Mouse (Mus musculus) embryonic facial prominence, embryonic 14.5 days (tissue): Measurements from ENCODE around the gene Scn5a. TPM values are rescaled to one million over a fixed set of nuclear protein-coding genes. Genes with fewer than 3 reads are reported as not detected.

Source experiments
- ATAC-seq: fragments of 200-750 bp; cut with Nextera tagmentation; 2 replicates; pipeline ENCODE4 v1.8.0; 2017; ENCODE audit warnings: low read depth, moderate number of reproducible peaks, moderate TSS enrichment
- DNase-seq: peaks from one replicate; pipeline ENCODE4 v3.0.0-alpha.2; 2015; ENCODE audit warnings: low spot score
- H3K27ac ChIP-seq: fragments of 300-500 bp; sonication (generic); replicated peaks from 2 replicates; pipeline ENCODE4 v1.5.1; 2014; ENCODE audit warnings: low read depth, mild to moderate bottlenecking, low read length, moderate library complexity
- H3K27me3 ChIP-seq: fragments of 300-500 bp; sonication (generic); replicated peaks from 2 replicates; pipeline ENCODE4 v1.6.1; 2014; ENCODE audit warnings: low read length; ENCODE audit not compliant: control insufficient read depth, insufficient read depth
- H3K36me3 ChIP-seq: fragments of 300-500 bp; sonication (generic); 2 replicates; pipeline ENCODE4 v1.6.1; 2014; ENCODE audit warnings: low read length, mixed read lengths; ENCODE audit not compliant: control insufficient read depth, insufficient read depth
- H3K4me1 ChIP-seq: fragments of 300-500 bp; sonication (generic); 2 replicates; pipeline ENCODE4 v1.6.1; 2014; ENCODE audit warnings: antibody characterized with exemption, low read length; ENCODE audit not compliant: control insufficient read depth, insufficient read depth
- H3K4me2 ChIP-seq: fragments of 300-500 bp; sonication (generic); 2 replicates; pipeline ENCODE4 v1.6.1; 2014; ENCODE audit warnings: low read depth, mild to moderate bottlenecking, low read length, moderate library complexity, mixed read lengths
- H3K4me3 ChIP-seq: fragments of 300-500 bp; sonication (generic); 2 replicates; pipeline ENCODE4 v1.5.1; 2014; ENCODE audit warnings: low read depth, mild to moderate bottlenecking, low read length
- H3K9ac ChIP-seq: fragments of 300-500 bp; sonication (generic); 2 replicates; pipeline ENCODE4 v1.6.1; 2014; ENCODE audit warnings: low read depth, mild to moderate bottlenecking, low read length, moderate library complexity, mixed read lengths
- H3K9me3 ChIP-seq: fragments of 300-500 bp; sonication (generic); 2 replicates; pipeline ENCODE4 v1.6.1; 2016; ENCODE audit warnings: low read length; ENCODE audit not compliant: control insufficient read depth
- WGBS: fragments of 180-500 bp; shearing (Covaris S2); extraction: QIAGEN DNeasy Blood & Tissue Kit; methylation state at CpG from one replicate; pipeline ENCODE4 v1.1.7; 2014; 5-methylcytosine and 5-hydroxymethylcytosine counted together
- polyA plus RNA-seq: library from polyadenylated mRNA; unstranded; fragments of >200 nt; fragmentation: Nextera tagmentation; extraction: Ambion mirVana; gene quantifications from 2 replicates; pipeline ENCODE4 v1.2.1, GENCODE M21; 2014

The Scn5a gene
- polyA plus RNA-seq, 1 experiment from 2014 or later: 0.67 TPM

DNA sequence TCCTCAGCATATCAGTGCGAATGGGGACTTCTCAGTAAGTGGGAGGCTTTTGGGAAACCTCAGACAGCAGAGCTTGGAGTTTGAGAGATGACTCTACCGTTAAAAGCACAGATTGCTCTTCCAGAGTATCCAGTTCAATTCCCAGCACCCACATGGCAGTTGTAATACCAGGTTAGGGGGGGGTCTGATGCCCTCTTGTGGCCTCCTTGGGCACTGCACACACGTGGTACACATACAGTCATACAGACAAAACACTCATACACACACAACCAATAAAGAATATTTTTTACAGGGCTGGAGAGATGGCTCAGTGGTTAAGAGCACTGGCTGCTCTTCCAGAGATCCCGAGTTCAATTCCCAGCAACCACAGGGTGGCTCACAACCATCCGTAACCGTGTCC is 54.3 kb downstream of the Scn5a start:
- Histone ChIP-seq H3K36me3 (no peaks in the 10 kb centered on the region), H3K27me3 (no peaks in the 10 kb centered on the region), H3K4me3 (no peak overlapping the region), H3K4me2 (no peak overlapping the region), H3K9ac (no peak overlapping the region), H3K9me3 (0 out of 2 replicates have a peak, but pooled peaks cover 5% of the 10 kb centered on the region), H3K4me1 (no peaks in the 10 kb centered on the region), H3K27ac (no peak overlapping the region)
- no peak for DNase-seq
- 96% methylated on average over 6 of the region's 6 CpGs for whole genome bisulfite sequencing
- ATAC-seq: no peak

DNA sequence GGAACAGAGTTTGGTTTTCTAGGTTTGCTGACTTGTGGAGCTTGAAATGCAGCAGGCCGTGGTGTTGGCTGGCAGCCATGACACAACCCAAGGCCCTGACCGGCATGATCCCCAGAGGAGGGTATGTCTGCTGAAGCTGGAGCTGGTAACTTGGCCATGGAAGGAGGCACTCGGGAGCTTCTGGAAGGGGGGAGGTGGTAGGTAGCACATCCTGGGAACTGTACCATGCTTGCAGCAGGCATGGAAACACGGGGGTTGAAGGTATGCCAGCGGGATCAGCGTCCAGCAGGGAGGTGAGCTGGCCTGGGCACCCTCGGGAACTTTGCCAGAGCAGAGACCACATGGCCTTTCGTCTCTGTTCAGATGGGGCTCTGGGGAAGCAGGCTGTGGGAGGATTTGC is 55.5 kb downstream of the Scn5a start:
- no peak overlapping the region for H3K4me3 ChIP-seq
- no peaks in the 10 kb centered on the region for H3K36me3 ChIP-seq
- H3K9me3 ChIP-seq: 0 out of 2 replicates have a peak, but pooled peaks cover 5% of the 10 kb centered on the region
- H3K9ac ChIP-seq: no peak overlapping the region
- H3K27ac ChIP-seq: no peak overlapping the region
- no peak overlapping the region for H3K4me2 ChIP-seq
- no peaks in the 10 kb centered on the region for H3K27me3 ChIP-seq
- ATAC-seq (no peak), DNase-seq (no peak)
- no peaks in the 10 kb centered on the region for H3K4me1 ChIP-seq
- WGBS: 76% methylated on average over 8 of the region's 8 CpGs

DNA sequence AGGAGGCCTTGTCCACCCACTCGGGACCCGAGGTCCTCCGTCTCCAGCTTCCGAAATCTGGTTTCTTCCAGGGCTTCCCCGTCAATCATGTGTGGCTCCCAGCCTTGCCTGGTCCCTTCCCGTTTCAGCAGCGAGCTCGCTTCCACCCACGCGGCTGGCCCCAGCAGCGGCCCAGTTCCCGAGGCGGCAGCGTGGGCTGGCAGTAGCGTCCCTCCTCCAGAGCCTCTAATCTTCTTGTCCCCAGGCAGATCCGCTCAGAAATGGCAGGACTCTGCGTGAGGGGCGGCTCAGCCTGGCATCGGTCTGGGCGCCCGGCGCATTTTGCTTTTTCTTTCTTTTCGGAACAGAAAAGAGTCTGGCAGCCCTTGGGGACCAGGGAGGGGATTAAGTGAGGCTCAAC is 59.7 kb downstream of the Scn5a start:
- H3K36me3 ChIP-seq: no peaks in the 10 kb centered on the region
- no peaks in the 10 kb centered on the region for H3K9me3 ChIP-seq
- WGBS: 47% methylated on average over 22 of the region's 23 CpGs
- no peak for ATAC-seq
- DNase-seq: no peak
- 0 out of 2 replicates have a peak overlapping the region, but pooled peaks have one; percentile 27 for H3K9ac ChIP-seq
- H3K4me3 ChIP-seq: no peak overlapping the region
- no peaks in the 10 kb centered on the region; the same call in 1 of the 2 replicates for H3K4me1 ChIP-seq
- H3K4me2 ChIP-seq: no peak overlapping the region
- H3K27me3 ChIP-seq: no peaks in the 10 kb centered on the region
- no peak overlapping the region for H3K27ac ChIP-seq

DNA sequence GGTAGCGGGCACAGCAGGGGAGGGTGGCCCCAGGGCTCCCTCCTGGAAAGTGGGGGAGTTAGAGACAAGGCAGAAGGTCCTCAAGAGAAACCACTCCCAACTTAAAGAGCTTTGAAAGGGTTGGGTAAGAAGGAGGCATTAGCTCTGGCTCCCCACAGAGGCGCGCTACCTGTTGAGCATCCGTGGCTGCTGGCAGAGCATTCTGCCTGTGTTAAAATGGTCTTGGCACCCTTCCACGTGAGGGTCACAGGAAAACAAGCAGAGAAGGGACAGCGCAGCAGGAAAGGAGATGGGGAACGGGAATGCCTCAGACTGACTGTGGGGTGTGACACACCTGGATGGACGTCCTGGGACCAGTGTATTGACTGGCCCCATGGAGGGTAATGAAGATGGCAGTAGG is 60.6 kb downstream of the Scn5a start:
- H3K36me3 ChIP-seq: no peaks in the 10 kb centered on the region
- H3K9me3 ChIP-seq: no peaks in the 10 kb centered on the region
- no peak overlapping the region for H3K27ac ChIP-seq
- ATAC-seq (no peak), DNase-seq (no peak)
- no peaks in the 10 kb centered on the region; the same call in 1 of the 2 replicates for H3K4me1 ChIP-seq
- no peak overlapping the region for H3K4me2 ChIP-seq
- no peak overlapping the region for H3K4me3 ChIP-seq
- no peak overlapping the region for H3K9ac ChIP-seq
- 65% methylated on average over 8 of the region's 8 CpGs for WGBS
- no peaks in the 10 kb centered on the region for H3K27me3 ChIP-seq

DNA sequence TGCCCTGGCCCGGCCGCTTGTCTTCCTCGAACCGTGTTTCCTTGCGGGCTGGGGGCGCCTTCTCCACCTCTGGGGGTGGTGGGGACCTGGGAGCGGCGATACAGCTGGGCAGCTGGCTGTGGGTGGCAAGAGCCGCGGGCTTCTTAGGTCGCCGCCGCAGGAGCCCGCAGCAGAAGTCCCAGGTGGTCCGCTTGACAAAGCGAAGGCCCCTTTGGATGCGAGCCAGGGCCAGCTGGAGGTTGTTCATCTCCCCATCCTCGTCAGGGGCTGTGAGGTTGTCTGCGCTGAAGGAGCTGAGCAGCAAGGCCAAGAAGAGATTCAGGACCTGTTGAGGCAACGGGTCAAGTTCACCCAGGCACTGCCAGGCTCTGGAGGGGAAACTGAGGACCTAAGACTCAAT is 61.3 kb downstream of the Scn5a start:
- H3K36me3 ChIP-seq: no peaks in the 10 kb centered on the region
- no peaks in the 10 kb centered on the region; the same call in 1 of the 2 replicates for H3K4me1 ChIP-seq
- no peak overlapping the region for H3K27ac ChIP-seq
- WGBS: 26% methylated on average over 15 of the region's 20 CpGs
- H3K9ac ChIP-seq: no peak overlapping the region
- no peaks in the 10 kb centered on the region for H3K9me3 ChIP-seq
- ATAC-seq (no peak), DNase-seq (no peak)
- no peaks in the 10 kb centered on the region for H3K27me3 ChIP-seq
- no peak overlapping the region for H3K4me3 ChIP-seq
- peak overlapping the region; percentile 30 for H3K4me2 ChIP-seq

DNA sequence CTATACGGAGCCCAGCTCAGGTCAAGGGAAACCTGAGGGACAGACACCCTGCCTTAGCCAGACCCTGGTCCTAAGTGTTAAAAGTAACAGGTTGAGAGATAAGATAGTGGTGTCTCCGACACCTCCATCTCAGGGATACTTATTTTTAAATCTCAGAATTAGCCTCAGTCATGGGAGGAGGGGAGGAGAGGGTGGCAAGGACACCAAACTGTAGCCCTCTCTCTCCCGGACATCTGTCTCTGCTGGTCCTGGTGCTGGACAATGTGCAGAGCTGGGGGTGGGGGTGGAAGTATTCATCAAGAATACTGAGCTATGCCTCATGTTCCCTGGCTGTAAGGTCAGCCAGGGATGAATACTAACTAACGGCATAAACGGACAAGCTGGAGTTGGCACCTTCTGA is 62.0 kb downstream of the Scn5a start:
- Histone ChIP-seq H3K9ac (no peak overlapping the region), H3K9me3 (no peaks in the 10 kb centered on the region), H3K4me3 (no peak overlapping the region), H3K4me1 (no peaks in the 10 kb centered on the region; the same call in 1 of the 2 replicates), H3K27me3 (no peaks in the 10 kb centered on the region), H3K4me2 (no peak overlapping the region), H3K36me3 (no peaks in the 10 kb centered on the region), H3K27ac (no peak overlapping the region)
- no peak for ATAC-seq
- 70% methylated on average over 5 of the region's 5 CpGs for WGBS
- no peak for DNase-seq

DNA sequence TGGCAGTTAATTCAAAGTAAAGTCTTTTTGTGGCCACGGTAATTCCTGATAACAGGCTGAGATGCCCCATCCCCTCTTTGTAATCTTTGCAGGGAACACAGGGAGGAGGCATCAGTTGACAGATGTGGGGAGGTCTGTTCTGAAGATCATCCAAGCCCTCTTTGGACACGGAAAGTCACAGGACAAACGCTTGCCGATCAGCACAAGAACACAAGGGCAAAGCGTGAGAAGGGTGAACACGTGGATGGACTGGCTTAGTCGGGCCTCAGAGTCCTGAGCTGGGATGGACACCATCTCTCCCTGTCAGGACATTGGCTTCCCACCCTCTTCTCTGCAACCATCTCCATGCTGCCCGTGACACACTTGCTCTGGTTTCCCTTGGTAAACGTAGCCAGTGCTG is 63.4 kb downstream of the Scn5a start:
- no peaks in the 10 kb centered on the region; the same call in 1 of the 2 replicates for H3K4me1 ChIP-seq
- no peaks in the 10 kb centered on the region for H3K9me3 ChIP-seq
- DNase-seq (no peak), ATAC-seq (no peak)
- whole genome bisulfite sequencing: 86% methylated on average over 9 of the region's 9 CpGs
- no peak overlapping the region for H3K9ac ChIP-seq
- no peak overlapping the region for H3K27ac ChIP-seq
- no peaks in the 10 kb centered on the region for H3K36me3 ChIP-seq
- H3K27me3 ChIP-seq: no peaks in the 10 kb centered on the region
- no peak overlapping the region for H3K4me2 ChIP-seq
- H3K4me3 ChIP-seq: no peak overlapping the region

DNA sequence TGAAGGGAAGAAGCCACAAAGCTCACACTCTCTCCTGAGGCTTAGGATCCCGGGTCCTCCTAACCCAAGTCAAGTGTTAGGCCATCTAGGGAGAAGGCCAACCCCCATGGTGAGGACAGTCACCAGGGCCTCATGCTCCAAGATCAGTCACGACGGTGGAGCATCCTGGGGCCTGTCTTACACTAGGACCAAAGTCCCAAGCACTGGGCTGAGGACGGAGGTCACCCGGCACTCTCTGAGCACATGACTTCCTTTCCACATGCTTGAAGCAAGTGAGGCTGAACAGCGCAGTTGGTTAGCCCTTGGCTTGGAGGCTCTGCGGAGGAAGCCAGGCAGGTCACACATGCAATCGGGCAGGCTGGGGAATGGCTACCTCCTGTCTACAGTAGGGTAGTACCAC is 63.8 kb downstream of the Scn5a start:
- Histone ChIP-seq H3K27ac (no peak overlapping the region), H3K4me1 (no peaks in the 10 kb centered on the region; the same call in 1 of the 2 replicates), H3K9me3 (no peaks in the 10 kb centered on the region), H3K4me2 (no peak overlapping the region), H3K36me3 (no peaks in the 10 kb centered on the region), H3K27me3 (no peaks in the 10 kb centered on the region), H3K9ac (no peak overlapping the region), H3K4me3 (no peak overlapping the region)
- DNase-seq (no peak), ATAC-seq (no peak)
- WGBS: 90% methylated on average over 8 of the region's 8 CpGs

DNA sequence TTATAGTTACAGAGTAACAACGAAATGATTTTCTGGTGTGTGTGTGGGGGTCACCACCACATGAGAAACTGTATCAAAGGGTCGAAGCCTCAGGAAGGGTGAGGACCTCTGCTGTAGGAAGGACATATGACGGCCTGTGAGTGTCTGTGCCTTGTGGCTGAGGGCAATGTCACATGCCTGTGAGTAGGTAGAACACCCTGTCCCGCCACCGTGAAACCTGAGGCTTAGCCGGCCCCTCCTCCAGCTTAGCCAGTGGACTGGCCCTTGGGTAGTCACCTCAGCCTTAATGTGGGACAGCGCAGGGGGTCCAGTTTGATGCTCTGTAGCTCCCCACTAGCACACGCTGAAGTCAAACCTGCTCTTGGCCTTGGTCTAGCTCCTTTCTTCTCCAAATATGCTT is 65.0 kb downstream of the Scn5a start:
- H3K4me3 ChIP-seq: no peak overlapping the region
- DNase-seq (no peak), ATAC-seq (no peak)
- no peaks in the 10 kb centered on the region; the same call in 1 of the 2 replicates for H3K4me1 ChIP-seq
- no peaks in the 10 kb centered on the region for H3K9me3 ChIP-seq
- H3K36me3 ChIP-seq: no peaks in the 10 kb centered on the region
- no peak overlapping the region for H3K4me2 ChIP-seq
- H3K9ac ChIP-seq: no peak overlapping the region
- no peaks in the 10 kb centered on the region for H3K27me3 ChIP-seq
- 84% methylated on average over 8 of the region's 8 CpGs for WGBS
- no peak overlapping the region for H3K27ac ChIP-seq
